Mouse (Mus musculus): ENCODE measurements around the gene Mecp2. TPM values are rescaled to one million over a fixed set of nuclear protein-coding genes. Genes with fewer than 3 reads are reported as not detected.

Mecp2 gene
- polyA plus RNA-seq, 1 experiment, result 25.1 TPM

- Histone ChIP-seq H3K4me1 (peaks cover 44% of the 10 kb centered on the region), H3K27me3 (replicated peaks) (peaks cover 22% of the 10 kb centered on the region), H3K9me3 (no peaks in the 10 kb centered on the region), H3K36me3 (replicated peaks; ENCODE audit: low read length) (peaks cover 47% of the 10 kb centered on the region), H3K4me3 (replicated peaks) (peak within 1 kb of the TSS; percentile 95)
- no peak for TF ChIP-seq GATA1 (IDR thresholded peaks at IDR 0.05; ENCODE audit: borderline replicate concordance, low read length)
- TF ChIP-seq FLI1 (IDR thresholded peaks at IDR 0.05; ENCODE audit: low read length), result no peak
Observed at GRCm38 (mm10) chrX:74023188-74024049, 111.7 kb downstream of the Mecp2 start, which contains the start of gene Irak1. Gene Irak1, minus strand, starts transcription at chrX:74023918.

- H3K9me3 ChIP-seq, result no peaks in the 10 kb centered on the region
- H3K4me3 ChIP-seq (replicated peaks), result peak overlapping the region; percentile 95
- H3K4me1 ChIP-seq, result peaks cover 44% of the 10 kb centered on the region
- no peak for TF ChIP-seq FLI1 (IDR thresholded peaks at IDR 0.05; ENCODE audit: low read length)
- no peak for TF ChIP-seq GATA1 (IDR thresholded peaks at IDR 0.05; ENCODE audit: borderline replicate concordance, low read length)
- H3K27me3 ChIP-seq (replicated peaks), result peaks cover 27% of the 10 kb centered on the region
- H3K36me3 ChIP-seq (replicated peaks; ENCODE audit: low read length), result peaks cover 50% of the 10 kb centered on the region
Observed at GRCm38 (mm10) chrX:74022795-74023187, 112.4 kb downstream of the Mecp2 start.

GRCm38 (mm10) chrX:74014597-74014996, 120.6 kb downstream of the Mecp2 start:
- peaks cover 10% of the 10 kb centered on the region for H3K27me3 ChIP-seq (replicated peaks)
- H3K4me1 ChIP-seq, result peaks cover under 1% of the 10 kb centered on the region; the same call in 1 of the 2 replicates
- no peaks in the 10 kb centered on the region for H3K9me3 ChIP-seq
- H3K36me3 ChIP-seq (replicated peaks; ENCODE audit: low read length), result peaks cover 55% of the 10 kb centered on the region
- H3K4me3 ChIP-seq (replicated peaks), result no peak overlapping the region
- TF ChIP-seq FLI1 (IDR thresholded peaks at IDR 0.05; ENCODE audit: low read length) (no peak), GATA1 (IDR thresholded peaks at IDR 0.05; ENCODE audit: borderline replicate concordance, low read length) (no peak)

GRCm38 (mm10) chrX:74008063-74008462, 127.1 kb downstream of the Mecp2 start:
- Histone ChIP-seq H3K27me3 (replicated peaks) (peaks cover 7% of the 10 kb centered on the region), H3K4me3 (replicated peaks) (no peak overlapping the region), H3K9me3 (no peaks in the 10 kb centered on the region), H3K4me1 (peaks cover 6% of the 10 kb centered on the region; the same call in 1 of the 2 replicates), H3K36me3 (replicated peaks; ENCODE audit: low read length) (peaks cover 2% of the 10 kb centered on the region)
- TF ChIP-seq GATA1 (IDR thresholded peaks at IDR 0.05; ENCODE audit: borderline replicate concordance, low read length) (no peak), FLI1 (IDR thresholded peaks at IDR 0.05; ENCODE audit: low read length) (no peak)

DNA sequence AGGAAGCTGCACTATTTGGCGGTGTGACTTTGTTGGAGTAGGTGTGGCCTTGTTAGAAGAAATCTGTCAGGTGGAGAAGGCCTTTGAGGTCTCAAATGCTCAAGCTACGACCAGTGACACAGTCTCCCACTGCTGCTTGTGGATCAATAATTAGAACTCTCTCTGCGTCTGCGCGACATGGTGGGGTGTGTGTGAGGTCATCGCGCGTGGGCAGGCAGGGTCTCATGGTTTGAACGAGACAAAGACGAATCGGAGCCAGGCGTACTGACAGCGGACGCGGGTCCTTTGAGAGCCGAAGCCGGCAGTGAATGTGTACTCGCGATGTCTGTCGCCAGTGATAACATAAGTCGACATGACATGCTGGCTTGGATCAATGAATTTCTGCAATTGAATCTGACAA, 128.8 kb downstream of the Mecp2 start:
- Histone ChIP-seq H3K36me3 (replicated peaks; ENCODE audit: low read length) (no peaks in the 10 kb centered on the region), H3K9me3 (no peaks in the 10 kb centered on the region), H3K27me3 (replicated peaks) (peaks cover 7% of the 10 kb centered on the region), H3K4me3 (replicated peaks) (no peak overlapping the region), H3K4me1 (peaks cover 6% of the 10 kb centered on the region; the same call in 1 of the 2 replicates)
- TF ChIP-seq GATA1 (IDR thresholded peaks at IDR 0.05; ENCODE audit: borderline replicate concordance, low read length) (no peak), FLI1 (IDR thresholded peaks at IDR 0.05; ENCODE audit: low read length) (no peak)

GRCm38 (mm10) chrX:74003644-74004043, 131.5 kb downstream of the Mecp2 start:
- no peak for TF ChIP-seq FLI1 (IDR thresholded peaks at IDR 0.05; ENCODE audit: low read length)
- TF ChIP-seq GATA1 (IDR thresholded peaks at IDR 0.05; ENCODE audit: borderline replicate concordance, low read length), result no peak

DNA sequence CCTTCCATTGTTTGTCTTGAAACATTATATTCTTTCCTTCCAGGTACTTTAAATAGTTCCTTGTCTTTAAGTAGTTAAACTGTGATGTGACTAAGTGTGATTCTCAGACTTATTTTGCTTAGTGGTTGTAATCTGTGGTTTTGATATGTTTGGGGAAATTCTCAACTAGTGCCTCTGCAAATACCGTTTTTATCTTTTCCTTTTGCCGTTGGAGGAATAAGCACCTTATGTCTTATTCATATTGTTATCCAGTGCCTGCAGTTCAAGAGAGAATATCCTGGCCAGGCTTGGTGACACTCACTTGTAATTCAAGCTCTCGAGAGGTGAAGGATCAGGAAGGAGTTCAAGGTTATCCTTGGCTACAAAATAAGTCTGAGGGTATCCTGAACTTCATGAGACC, 134.1 kb downstream of the Mecp2 start:
- TF ChIP-seq FLI1 (IDR thresholded peaks at IDR 0.05; ENCODE audit: low read length), result no peak
- TF ChIP-seq GATA1 (IDR thresholded peaks at IDR 0.05; ENCODE audit: borderline replicate concordance, low read length), result no peak
- H3K36me3 ChIP-seq (replicated peaks; ENCODE audit: low read length), result no peaks in the 10 kb centered on the region
- peaks cover 4% of the 10 kb centered on the region for H3K27me3 ChIP-seq (replicated peaks)
- no peak overlapping the region for H3K4me3 ChIP-seq (replicated peaks)
- peaks cover 28% of the 10 kb centered on the region; the same call in 1 of the 2 replicates for H3K4me1 ChIP-seq
- H3K9me3 ChIP-seq, result no peaks in the 10 kb centered on the region

More at GRCm38 (mm10) chrX:74003644-74004043, 131.5 kb downstream of the Mecp2 start:
- Histone ChIP-seq H3K36me3 (replicated peaks; ENCODE audit: low read length) (no peaks in the 10 kb centered on the region), H3K9me3 (no peaks in the 10 kb centered on the region), H3K27me3 (replicated peaks) (peaks cover 7% of the 10 kb centered on the region), H3K4me3 (replicated peaks) (no peak overlapping the region), H3K4me1 (peaks cover 20% of the 10 kb centered on the region; the same call in 1 of the 2 replicates)

GRCm38 (mm10) chrX:73998911-73999869, 136.0 kb downstream of the Mecp2 start:
- Histone ChIP-seq H3K27me3 (replicated peaks) (peaks cover 2% of the 10 kb centered on the region), H3K4me3 (replicated peaks) (peak overlapping the region; percentile 76), H3K36me3 (replicated peaks; ENCODE audit: low read length) (no peaks in the 10 kb centered on the region), H3K9me3 (no peaks in the 10 kb centered on the region), H3K4me1 (peaks cover 28% of the 10 kb centered on the region; the same call in 1 of the 2 replicates)
- TF ChIP-seq FLI1 (IDR thresholded peaks at IDR 0.05; ENCODE audit: low read length), result no peak
- TF ChIP-seq GATA1 (IDR thresholded peaks at IDR 0.05; ENCODE audit: borderline replicate concordance, low read length), result no peak

DNA sequence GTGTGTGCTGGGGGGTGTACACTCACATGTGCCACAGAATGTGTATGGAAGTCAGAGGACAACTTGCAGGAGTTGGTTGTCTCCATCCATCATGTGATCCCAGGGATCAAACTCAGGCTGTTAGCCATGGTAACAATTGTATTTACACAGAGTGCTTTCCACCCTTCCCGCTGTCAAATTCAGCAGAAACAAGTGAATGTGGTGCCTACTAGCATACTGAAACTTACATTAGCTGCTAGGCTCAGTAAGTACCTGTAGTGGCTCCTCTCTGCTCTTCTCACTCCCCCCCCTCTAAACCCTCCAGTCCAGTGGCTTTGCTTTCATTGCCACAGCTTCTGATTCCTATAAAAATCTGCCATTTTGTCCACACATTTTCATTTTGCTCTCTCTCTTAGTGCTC, 157.4 kb downstream of the Mecp2 start:
- TF ChIP-seq GATA1 (IDR thresholded peaks at IDR 0.05; ENCODE audit: borderline replicate concordance, low read length) (no peak), FLI1 (IDR thresholded peaks at IDR 0.05; ENCODE audit: low read length) (no peak)
- Histone ChIP-seq H3K4me3 (replicated peaks) (no peak overlapping the region), H3K36me3 (replicated peaks; ENCODE audit: low read length) (no peaks in the 10 kb centered on the region), H3K27me3 (replicated peaks) (peaks cover 13% of the 10 kb centered on the region), H3K4me1 (no peaks in the 10 kb centered on the region), H3K9me3 (no peaks in the 10 kb centered on the region)

Other genes with a start within 250 kb of the Mecp2 start
- not detected in 2 replicates for gene Avpr2, start 243.3 kb downstream of the Mecp2 start, polyA plus RNA-seq (2012; ENCODE audit: insufficient read depth, low replicate concordance)
- gene L1cam, start 239.3 kb downstream of the Mecp2 start, polyA plus RNA-seq (2012; ENCODE audit: insufficient read depth, low replicate concordance), result 0.96 TPM in 1 of 2 replicates, not detected in the other
- 6.6 and 13.3 TPM in 2 replicates for gene Arhgap4, start 213.5 kb downstream of the Mecp2 start, polyA plus RNA-seq (2012; ENCODE audit: insufficient read depth, low replicate concordance)
- gene Naa10, start 213.4 kb downstream of the Mecp2 start, polyA plus RNA-seq (2012; ENCODE audit: insufficient read depth, low replicate concordance), result 58.9 and 174 TPM in 2 replicates
- gene Renbp, start 204.5 kb downstream of the Mecp2 start, polyA plus RNA-seq (2012; ENCODE audit: insufficient read depth, low replicate concordance), result 31.2 and 114 TPM in 2 replicates
- 58.4 and 162 TPM in 2 replicates for gene Hcfc1, start 169.0 kb downstream of the Mecp2 start, polyA plus RNA-seq (2012; ENCODE audit: insufficient read depth, low replicate concordance)
- 134 and 271 TPM in 2 replicates for gene Irak1, start 111.4 kb downstream of the Mecp2 start, polyA plus RNA-seq (2012; ENCODE audit: insufficient read depth, low replicate concordance)
- not detected in 2 replicates for gene Opn1mw, start 7.9 kb downstream of the Mecp2 start, polyA plus RNA-seq (2012; ENCODE audit: insufficient read depth, low replicate concordance)
- gene Tex28, start 32.5 kb upstream of the Mecp2 start, polyA plus RNA-seq (2012; ENCODE audit: insufficient read depth, low replicate concordance), result not detected in 2 replicates
- not detected in 2 replicates for gene Tktl1, start 41.9 kb upstream of the Mecp2 start, polyA plus RNA-seq (2012; ENCODE audit: insufficient read depth, low replicate concordance)
- gene Flna, start 114.5 kb upstream of the Mecp2 start, polyA plus RNA-seq (2012; ENCODE audit: insufficient read depth, low replicate concordance), result 106 and 299 TPM in 2 replicates
- 39.1 and 49.4 TPM in 2 replicates for gene Emd, start 119.3 kb upstream of the Mecp2 start, polyA plus RNA-seq (2012; ENCODE audit: insufficient read depth, low replicate concordance)
- 328 and 1,584 TPM in 2 replicates for gene Rpl10, start 135.4 kb upstream of the Mecp2 start, polyA plus RNA-seq (2012; ENCODE audit: insufficient read depth, low replicate concordance)
- gene Taz, start 146.5 kb upstream of the Mecp2 start, polyA plus RNA-seq (2012; ENCODE audit: insufficient read depth, low replicate concordance), result 29.6 and 48.2 TPM in 2 replicates
- 2.8 TPM in 1 of 2 replicates, not detected in the other for gene Dnase1l1, start 147.0 kb upstream of the Mecp2 start, polyA plus RNA-seq (2012; ENCODE audit: insufficient read depth, low replicate concordance)
- 10.7 and 29.6 TPM in 2 replicates for gene Atp6ap1, start 161.7 kb upstream of the Mecp2 start, polyA plus RNA-seq (2012; ENCODE audit: insufficient read depth, low replicate concordance)
- 38.9 and 88.6 TPM in 2 replicates for gene Gdi1, start 169.6 kb upstream of the Mecp2 start, polyA plus RNA-seq (2012; ENCODE audit: insufficient read depth, low replicate concordance)
- 3.0 and 35.7 TPM in 2 replicates for gene Fam50a, start 177.7 kb upstream of the Mecp2 start, polyA plus RNA-seq (2012; ENCODE audit: insufficient read depth, low replicate concordance)
- 1.3 TPM in 1 of 2 replicates, not detected in the other for gene Plxna3, start 193.7 kb upstream of the Mecp2 start, polyA plus RNA-seq (2012; ENCODE audit: insufficient read depth, low replicate concordance)
- 7.0 and 8.9 TPM in 2 replicates for gene Lage3, start 218.3 kb upstream of the Mecp2 start, polyA plus RNA-seq (2012; ENCODE audit: insufficient read depth, low replicate concordance)
- gene Ubl4a, start 237.9 kb upstream of the Mecp2 start, polyA plus RNA-seq (2012; ENCODE audit: insufficient read depth, low replicate concordance), result 21.1 TPM in 1 of 2 replicates, not detected in the other
- gene Slc10a3, start 238.0 kb upstream of the Mecp2 start, polyA plus RNA-seq (2012; ENCODE audit: insufficient read depth, low replicate concordance), result 1.9 and 3.3 TPM in 2 replicates

Measured in megakaryocyte, embryonic 14.5 days (primary cell).